Comparison of ENCODE assay signal across 17 mouse cellular contexts in genomic region chr1:78395737-78396136, GRCm38 (mm10).
DNase-seq lines count a peak whose midpoint lies in the region; ATAC-seq and TF ChIP-seq lines count a peak whose summit lies in the region.
"Had no signal": no experiment of that assay in that cellular context is flagged by ENCODE, and none has a peak within 500 bp of the region (broad histone marks: within the 10 kb centered on the region; RNA-seq: fewer than 3 reads in every experiment).

No protein-coding gene starts in this region.

- H3K4me3 ChIP-seq in hindbrain, embryonic 12.5 days: no peak overlapping the region
- no peak overlapping the region for H3K4me3 ChIP-seq in hindbrain, postnatal 0 days (ENCODE audit: low read length)
- H3K4me3 ChIP-seq in embryonic facial prominence, embryonic 13.5 days: no peak overlapping the region
- H3K4me3 ChIP-seq in heart, embryonic 11.5 days (ENCODE audit: low read depth, low read length): no peak overlapping the region
- H3K4me3 ChIP-seq: heart, embryonic 15.5 days; hindbrain, embryonic 15.5 days; liver, embryonic 13.5 days; lung, embryonic 15.5 days had no signal

- no peaks in the 10 kb centered on the region for H3K9me3 ChIP-seq in hindbrain, embryonic 12.5 days (replicated peaks)
- no peaks in the 10 kb centered on the region for H3K9me3 ChIP-seq in hindbrain, postnatal 0 days (ENCODE audit: low read length)
- no peaks in the 10 kb centered on the region for H3K9me3 ChIP-seq in embryonic facial prominence, embryonic 13.5 days
- no peaks in the 10 kb centered on the region for H3K9me3 ChIP-seq in heart, embryonic 11.5 days (replicated peaks; ENCODE audit: control insufficient read depth, low read length)
- H3K9me3 ChIP-seq: heart, embryonic 15.5 days; hindbrain, embryonic 15.5 days; liver, embryonic 13.5 days; lung, embryonic 15.5 days had no signal

- no peak overlapping the region for H3K4me2 ChIP-seq in hindbrain, embryonic 12.5 days (replicated peaks)
- H3K4me2 ChIP-seq in hindbrain, postnatal 0 days (ENCODE audit: low read depth, low read length): no peak overlapping the region
- peak overlapping the region; percentile 11; the same call in 1 of the 2 replicates for H3K4me2 ChIP-seq in embryonic facial prominence, embryonic 13.5 days
- no peak overlapping the region for H3K4me2 ChIP-seq in heart, embryonic 11.5 days
- H3K4me2 ChIP-seq: hindbrain, embryonic 15.5 days; liver, embryonic 13.5 days; lung, embryonic 15.5 days had no signal

- DNase-seq in hindbrain, postnatal 0 days (ENCODE audit: low spot score): no peak
- peak; percentile 72 for DNase-seq in 3134 (ENCODE audit: extremely low read depth, insufficient read length, low spot score)
- peak; percentile 35 for DNase-seq in brain, embryonic 14.5 days (ENCODE audit: low read depth)
- DNase-seq: forebrain, postnatal 0 days; liver, embryonic 13.5 days; right cerebral cortex, adult 18-20 months; thymus, adult 18-20 months had no signal

- no peak overlapping the region for H3K27ac ChIP-seq in hindbrain, embryonic 12.5 days
- H3K27ac ChIP-seq in hindbrain, postnatal 0 days: no peak overlapping the region
- peak overlapping the region; percentile 86 for H3K27ac ChIP-seq in embryonic facial prominence, embryonic 13.5 days
- no peak overlapping the region for H3K27ac ChIP-seq in heart, embryonic 11.5 days (ENCODE audit: low read depth, low read length)
- H3K27ac ChIP-seq: hindbrain, embryonic 15.5 days; kidney, postnatal 0 days; liver, embryonic 13.5 days; lung, embryonic 15.5 days; macrophage had no signal

- peaks cover 10% of the 10 kb centered on the region for H3K4me1 ChIP-seq in hindbrain, embryonic 12.5 days
- no peaks in the 10 kb centered on the region for H3K4me1 ChIP-seq in hindbrain, postnatal 0 days (ENCODE audit: insufficient read depth, low read length)
- peaks cover 39% of the 10 kb centered on the region for H3K4me1 ChIP-seq in embryonic facial prominence, embryonic 13.5 days
- H3K4me1 ChIP-seq in heart, embryonic 11.5 days (ENCODE audit: control insufficient read depth, insufficient read depth, low read length): peaks cover 3% of the 10 kb centered on the region; the same call in 1 of the 2 replicates
- H3K4me1 ChIP-seq: liver, embryonic 13.5 days had no signal

- ATAC-seq in hindbrain, embryonic 12.5 days (ENCODE audit: low FRiP score): peak; percentile 63
- no peak for ATAC-seq in hindbrain, postnatal 0 days
- peak; percentile 76; the same call in 1 of the 2 replicates for ATAC-seq in embryonic facial prominence, embryonic 13.5 days (ENCODE audit: insufficient number of reproducible peaks, insufficient read depth, low FRiP score, low TSS enrichment, low read depth)
- no peak for ATAC-seq in activated CD4-positive, CD25-positive, alpha-beta regulatory T cell, adult 4 months
- ATAC-seq in heart, embryonic 11.5 days (replicated peaks; ENCODE audit: insufficient number of reproducible peaks, low FRiP score, low TSS enrichment): no peak
- ATAC-seq: forebrain, postnatal 0 days; intestine, postnatal 0 days had no signal

- TF ChIP-seq CTCF in hindbrain, postnatal 0 days (IDR thresholded peaks at IDR 0.05; ENCODE audit: low read depth): no peak
- no peak for TF ChIP-seq CTCF in brain, embryonic 14.5 days (IDR thresholded peaks at IDR 0.05; ENCODE audit: borderline replicate concordance, extremely low read depth, insufficient read depth, insufficient read length)

- H3K27me3 ChIP-seq in hindbrain, embryonic 12.5 days: 0 out of 2 replicates have a peak, but pooled peaks cover 5% of the 10 kb centered on the region
- no peaks in the 10 kb centered on the region for H3K27me3 ChIP-seq in hindbrain, postnatal 0 days (ENCODE audit: insufficient read depth, low read length)
- H3K27me3 ChIP-seq in embryonic facial prominence, embryonic 13.5 days: no peaks in the 10 kb centered on the region
- no peaks in the 10 kb centered on the region for H3K27me3 ChIP-seq in heart, embryonic 11.5 days (ENCODE audit: control insufficient read depth, insufficient read depth, low read length)
- H3K27me3 ChIP-seq: heart, embryonic 15.5 days; hindbrain, embryonic 15.5 days; liver, embryonic 13.5 days; lung, embryonic 15.5 days had no signal

- no peak overlapping the region for H3K9ac ChIP-seq in hindbrain, embryonic 12.5 days
- no peak overlapping the region for H3K9ac ChIP-seq in hindbrain, postnatal 0 days (replicated peaks; ENCODE audit: low read length)
- H3K9ac ChIP-seq in embryonic facial prominence, embryonic 13.5 days: 0 out of 2 replicates have a peak overlapping the region, but pooled peaks have one; percentile 21
- H3K9ac ChIP-seq in heart, embryonic 11.5 days (ENCODE audit: low read depth, low read length): no peak overlapping the region
- H3K9ac ChIP-seq: forebrain, postnatal 0 days; heart, embryonic 15.5 days; hindbrain, embryonic 15.5 days; liver, embryonic 13.5 days; lung, embryonic 15.5 days had no signal

- WGBS in hindbrain, embryonic 12.5 days: 28% methylated on average over 6 of the region's 6 CpGs
- 36% methylated on average over 6 of the region's 6 CpGs for WGBS in hindbrain, postnatal 0 days
- WGBS in embryonic facial prominence, embryonic 13.5 days: 16% methylated on average over 6 of the region's 6 CpGs
- 39% methylated on average over 6 of the region's 6 CpGs for WGBS in heart, embryonic 11.5 days (ENCODE audit: insufficient replicate concordance)

- no peak for TF ChIP-seq POLR2A in brain, embryonic 14.5 days (IDR thresholded peaks at IDR 0.05; ENCODE audit: borderline replicate concordance, extremely low read depth, insufficient read depth, insufficient read length, poor library complexity, severe bottlenecking)

- H3K36me3 ChIP-seq in hindbrain, embryonic 12.5 days: no peaks in the 10 kb centered on the region
- no peaks in the 10 kb centered on the region for H3K36me3 ChIP-seq in hindbrain, postnatal 0 days (ENCODE audit: insufficient read depth, low read length)
- H3K36me3 ChIP-seq in embryonic facial prominence, embryonic 13.5 days: no peaks in the 10 kb centered on the region
- H3K36me3 ChIP-seq in heart, embryonic 11.5 days (ENCODE audit: control insufficient read depth, insufficient read depth, low read length): no peaks in the 10 kb centered on the region
- H3K36me3 ChIP-seq: heart, embryonic 15.5 days; hindbrain, embryonic 15.5 days; liver, embryonic 13.5 days; lung, embryonic 15.5 days had no signal

Comparison
In these comparisons a context has a peak if more than half of its experiments do, and no peak if none do; other contexts are left out.
1. ATAC-seq: peak in hindbrain, embryonic 12.5 days (single experiment) and embryonic facial prominence, embryonic 13.5 days (single experiment); none in hindbrain, postnatal 0 days (single experiment), activated CD4-positive, CD25-positive, alpha-beta regulatory T cell, adult 4 months (single experiment) and heart, embryonic 11.5 days (single experiment).